Mouse (Mus musculus): Measurements from ENCODE around the gene Mobp. TPM values are rescaled to one million over a fixed set of nuclear protein-coding genes. Genes with fewer than 3 reads are reported as not detected.

Mobp gene
- polyA plus RNA-seq, 1 experiment from 2014 or later, result 1.7 TPM

DNA sequence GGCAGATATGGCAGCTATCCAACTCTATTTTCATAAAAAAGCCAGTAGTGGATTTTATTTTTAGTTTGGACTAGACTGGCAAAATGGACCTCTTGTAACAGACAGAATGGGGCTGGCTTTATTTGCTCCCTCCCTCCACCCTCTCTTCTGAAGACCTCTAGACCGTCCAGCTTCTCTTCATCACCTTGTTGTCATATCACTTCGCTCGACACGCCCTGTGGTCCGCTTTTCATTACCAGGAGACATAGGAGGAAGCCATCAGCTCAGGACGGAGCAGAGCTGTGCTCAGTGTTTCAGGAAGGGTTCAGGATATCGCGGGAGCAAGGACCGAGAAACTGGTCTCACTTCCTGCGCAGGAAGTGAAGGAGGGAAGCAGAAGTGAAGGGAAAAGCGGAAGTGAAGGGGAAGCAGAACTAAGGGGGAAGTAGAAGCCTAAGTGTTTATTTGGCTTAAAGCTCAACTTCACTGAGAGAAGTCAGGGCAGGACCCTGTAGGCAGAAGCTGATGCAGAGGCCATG lies 65.5 kb downstream of the Mobp start:
- H3K9ac ChIP-seq (ENCODE audit: low read length), result no peak overlapping the region
- no peaks in the 10 kb centered on the region for H3K36me3 ChIP-seq (ENCODE audit: control insufficient read depth, insufficient read depth, low read length)
- H3K9me3 ChIP-seq (replicated peaks; ENCODE audit: control insufficient read depth, low read length), result no peaks in the 10 kb centered on the region
- no peak overlapping the region for H3K4me2 ChIP-seq (ENCODE audit: low read depth, low read length)
- no peak for ATAC-seq (ENCODE audit: insufficient read depth, low FRiP score)
- H3K4me3 ChIP-seq (replicated peaks; ENCODE audit: low read length), result no peak overlapping the region
- no peaks in the 10 kb centered on the region for H3K4me1 ChIP-seq (ENCODE audit: control insufficient read depth, insufficient read depth, low read length)
- no peak overlapping the region for H3K27ac ChIP-seq (ENCODE audit: low read length)
- no peaks in the 10 kb centered on the region for H3K27me3 ChIP-seq (ENCODE audit: control insufficient read depth, insufficient read depth, low read length)
- WGBS, result 78% methylated on average over 11 of the region's 11 CpGs

- WGBS, result 50% methylated on average over 3 of the region's 3 CpGs
- Histone ChIP-seq H3K27ac (ENCODE audit: low read length) (no peak overlapping the region), H3K36me3 (ENCODE audit: control insufficient read depth, insufficient read depth, low read length) (no peaks in the 10 kb centered on the region), H3K4me3 (replicated peaks; ENCODE audit: low read length) (no peak overlapping the region), H3K27me3 (ENCODE audit: control insufficient read depth, insufficient read depth, low read length) (no peaks in the 10 kb centered on the region), H3K9ac (ENCODE audit: low read length) (no peak overlapping the region), H3K4me1 (ENCODE audit: control insufficient read depth, insufficient read depth, low read length) (no peaks in the 10 kb centered on the region), H3K9me3 (replicated peaks; ENCODE audit: control insufficient read depth, low read length) (no peaks in the 10 kb centered on the region), H3K4me2 (ENCODE audit: low read depth, low read length) (no peak overlapping the region)
- no peak for ATAC-seq (ENCODE audit: insufficient read depth, low FRiP score)
Observed at GRCm38 (mm10) chr9:120219411-120219810, 69.9 kb downstream of the Mobp start.

Other genes starting within 250 kb of the Mobp start
- gene Gorasp1, start 212.1 kb upstream of the Mobp start, polyA plus RNA-seq (2015; fragmentation: Nextera tagmentation; extraction: Ambion mirVana), result 31.6 and 39.0 TPM in 2 replicates
- 0.04 and 0.15 TPM in 2 replicates for gene Ttc21a, start 212.1 kb upstream of the Mobp start, polyA plus RNA-seq (2015; fragmentation: Nextera tagmentation; extraction: Ambion mirVana)
- gene Csrnp1, start 165.0 kb upstream of the Mobp start, polyA plus RNA-seq (2015; fragmentation: Nextera tagmentation; extraction: Ambion mirVana), result 5.9 and 7.8 TPM in 2 replicates
- gene Xirp1, start 126.1 kb upstream of the Mobp start, polyA plus RNA-seq (2015; fragmentation: Nextera tagmentation; extraction: Ambion mirVana), result 0.14 and 1.6 TPM in 2 replicates
- 13.7 and 15.2 TPM in 2 replicates for gene Cx3cr1, start 79.8 kb upstream of the Mobp start, polyA plus RNA-seq (2015; fragmentation: Nextera tagmentation; extraction: Ambion mirVana)
- gene Ccr8, start 57.6 kb upstream of the Mobp start, polyA plus RNA-seq (2015; fragmentation: Nextera tagmentation; extraction: Ambion mirVana), result 0.97 and 1.0 TPM in 2 replicates
- gene Slc25a38, start 39.3 kb upstream of the Mobp start, polyA plus RNA-seq (2015; fragmentation: Nextera tagmentation; extraction: Ambion mirVana), result 34.8 and 35.0 TPM in 2 replicates
- 1,156 and 1,211 TPM in 2 replicates for gene Rpsa, start 22.0 kb upstream of the Mobp start, polyA plus RNA-seq (2015; fragmentation: Nextera tagmentation; extraction: Ambion mirVana)
- 0.12 and 0.30 TPM in 2 replicates for gene Myrip, start 151.8 kb downstream of the Mobp start, polyA plus RNA-seq (2015; fragmentation: Nextera tagmentation; extraction: Ambion mirVana)

Data from stomach, embryonic 16.5 days (tissue).